Mouse (Mus musculus) megakaryocyte, embryonic 14.5 days (primary cell): ENCODE measurements around the gene Xirp1.

Experiments
- FLI1 ChIP-seq: IDR thresholded peaks from 2 replicates; pipeline ENCODE4 v1.6.1; 2012; ENCODE audit warnings: low read length, inconsistent platforms, mixed read lengths
- GATA1 ChIP-seq: IDR thresholded peaks from 3 replicates; pipeline ENCODE4 v1.6.1; 2012; ENCODE audit warnings: mixed read lengths, low read length, inconsistent platforms, borderline replicate concordance

- TF ChIP-seq GATA1 (no peak), FLI1 (no peak)
Measured at GRCm38 (mm10) chr9:120020285-120020890, 3.0 kb downstream of the Xirp1 start.
